Mouse (Mus musculus): ENCODE measurements around the gene Stk4. TPM values are rescaled to one million over a fixed set of nuclear protein-coding genes. Genes with fewer than 3 reads are reported as not detected.

Stk4 gene
- 355 TPM for total RNA-seq (2023)

DNA sequence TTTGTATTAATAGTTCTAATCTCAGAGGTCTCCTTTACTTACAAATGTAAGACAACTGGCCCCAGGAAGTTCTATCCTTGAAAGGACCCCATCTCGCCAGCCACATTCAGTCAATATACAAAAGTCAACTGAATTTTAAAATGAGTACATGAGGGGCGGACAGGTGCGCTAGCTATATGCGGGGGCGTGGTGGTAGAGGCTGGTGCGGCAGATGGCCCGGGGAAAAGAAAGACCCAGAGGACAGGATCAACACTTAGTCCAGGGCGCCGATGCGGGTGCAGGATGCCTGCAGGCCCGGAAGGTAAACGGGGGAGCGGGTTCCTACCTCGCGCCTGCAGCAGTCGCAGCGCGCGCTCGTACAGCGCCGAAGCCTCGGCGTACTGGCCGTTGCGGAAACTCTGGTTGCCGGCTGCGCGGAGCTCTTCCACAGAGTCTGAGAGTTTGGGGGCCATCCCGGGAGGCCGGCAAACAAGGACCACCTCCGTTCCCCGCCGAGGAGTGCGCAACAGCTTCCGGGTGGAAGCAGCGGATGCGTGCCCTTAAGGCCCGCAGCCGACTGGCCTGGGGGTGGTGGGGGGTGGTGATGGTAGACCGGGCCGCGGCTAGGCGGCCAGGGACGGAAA lies at the start of gene Stk4:
TSS of gene Stk4 (plus strand) at position 181 of the 623 bp plus-strand sequence.

DNA sequence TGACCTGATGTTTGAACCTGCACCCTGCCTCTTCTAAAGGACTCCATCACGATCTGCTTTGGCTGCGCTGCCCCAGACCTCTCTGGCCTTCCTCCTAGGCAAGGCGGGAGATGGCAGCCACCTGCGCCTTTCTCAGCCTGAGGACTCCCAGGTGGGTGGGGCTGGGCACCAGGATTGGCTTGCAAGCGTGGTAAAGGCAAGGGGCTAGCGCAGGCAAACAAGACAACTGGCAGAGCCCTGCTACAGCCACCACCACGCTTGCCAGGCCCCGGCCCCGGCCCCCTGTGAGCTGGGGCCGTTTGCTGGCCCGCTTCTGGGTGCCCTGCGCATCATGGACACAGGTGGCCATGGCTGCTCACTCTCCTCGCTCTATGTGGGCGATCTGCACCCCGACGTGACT lies 45.0 kb upstream of the Stk4 start, which contains the start of gene Pabpc1l:
TSS of gene Pabpc1l (plus strand) at position 301 of the 400 bp plus-strand sequence.

DNA sequence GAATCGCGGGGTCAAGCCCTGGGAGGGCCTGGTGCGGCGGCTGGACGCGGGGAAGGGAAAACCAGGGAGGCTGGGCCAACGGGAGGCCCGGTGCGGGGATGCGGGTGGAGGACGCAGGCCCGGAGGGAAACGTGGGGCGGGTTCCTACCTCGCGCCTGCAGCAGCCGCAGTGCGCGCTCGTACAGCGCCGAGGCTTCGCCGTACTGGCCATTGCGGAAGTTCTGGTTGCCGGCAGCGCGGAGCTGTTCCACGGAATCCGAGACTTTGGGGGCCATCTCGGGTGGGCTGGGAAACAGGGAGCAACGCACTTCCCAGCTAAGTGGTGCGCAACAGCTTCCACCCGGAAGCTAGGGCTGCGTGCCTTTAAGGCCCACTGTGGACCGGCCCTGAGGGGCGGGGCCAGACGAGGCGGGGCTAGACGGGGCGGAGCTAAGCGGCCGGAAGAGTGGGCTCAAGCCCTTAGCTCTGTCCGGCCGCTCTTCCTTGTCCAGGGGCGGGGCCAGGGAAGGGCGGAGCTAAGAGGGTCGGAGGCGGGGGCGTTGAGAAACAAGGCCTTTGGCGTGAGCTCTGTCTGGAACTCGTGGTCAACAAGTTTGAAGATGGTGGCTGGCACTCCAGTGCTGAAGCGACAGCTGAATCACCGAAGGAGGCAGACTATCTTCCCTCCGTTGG lies 779 bp downstream of the Stk4 start, which contains the start of gene Tomm34:
TSS of gene Tomm34 (minus strand) at position 405 of the 672 bp plus-strand sequence.

DNA sequence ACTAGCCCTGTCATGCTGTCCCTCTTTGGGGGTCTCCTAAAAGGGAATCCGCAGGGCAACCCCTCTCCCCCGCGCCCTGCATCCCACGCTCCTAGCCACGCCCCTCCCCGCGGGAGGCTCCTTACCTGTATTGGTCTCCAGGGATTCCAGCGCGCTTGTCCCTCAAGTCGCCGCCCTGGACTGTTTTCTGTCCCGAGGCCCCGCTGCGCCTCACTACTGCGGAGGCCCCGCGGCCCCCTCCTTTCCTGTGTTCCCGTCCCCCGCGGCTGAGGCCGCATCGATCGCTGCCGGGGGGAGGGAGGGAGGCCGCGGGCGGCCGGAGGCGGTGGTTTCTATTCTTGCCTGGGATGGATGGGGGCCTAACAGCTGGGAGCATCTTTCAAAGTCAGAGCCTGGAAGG lies 100.8 kb downstream of the Stk4 start, which contains the start of gene Kcns1:
TSS of gene Kcns1 (minus strand) at position 212 of the 400 bp plus-strand sequence.

DNA sequence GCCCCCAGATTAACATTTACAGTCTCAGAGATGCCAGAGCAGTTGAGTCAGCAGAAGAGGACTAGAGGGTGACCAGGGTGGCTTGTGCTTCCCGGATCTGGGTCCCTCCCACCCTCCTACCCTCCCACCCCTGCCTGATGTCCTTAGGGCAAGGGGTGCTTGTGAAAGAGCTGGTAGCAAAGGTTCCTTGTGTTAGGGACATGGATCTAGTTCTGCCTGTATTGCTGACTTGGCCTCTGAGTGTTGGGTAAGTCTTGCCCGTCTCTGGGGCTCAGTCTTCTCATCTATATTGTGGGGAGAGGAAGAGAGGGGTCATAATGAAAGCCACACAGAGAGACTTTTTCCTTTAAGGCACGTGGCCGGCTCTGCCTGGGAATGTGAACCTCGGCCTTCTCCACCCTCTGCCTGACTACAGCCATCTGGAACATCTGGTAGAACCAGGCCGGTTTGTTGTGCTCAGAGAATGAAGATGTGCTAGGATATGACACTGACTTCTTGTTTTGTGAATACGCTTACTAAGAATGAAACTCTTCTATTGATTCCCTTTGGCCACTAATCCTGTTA lies 112.7 kb downstream of the Stk4 start, which contains the start of gene Wfdc5:
TSS of gene Wfdc5 (minus strand) at position 51 of the 564 bp plus-strand sequence.

DNA sequence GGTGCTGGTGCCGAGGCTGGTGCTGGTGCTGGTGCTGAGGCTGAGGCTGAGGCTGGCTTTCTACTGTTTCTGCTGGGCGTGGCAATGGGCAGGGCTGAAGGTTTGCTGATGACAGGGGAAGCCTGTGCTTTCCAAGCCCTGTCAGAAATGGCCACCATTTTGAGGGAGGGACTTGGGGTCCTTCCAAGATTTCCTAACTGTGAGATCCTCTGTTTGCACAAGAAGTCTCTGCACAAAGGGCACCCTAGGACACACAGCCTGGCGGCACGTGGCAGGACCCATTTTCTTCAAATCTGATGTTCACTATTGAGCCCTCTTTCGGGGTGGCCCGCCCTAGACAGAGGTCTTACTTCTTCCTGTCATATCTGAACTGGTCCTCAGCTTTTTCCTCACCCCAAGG lies 120.5 kb downstream of the Stk4 start, which contains the start of gene Wfdc12:
TSS of gene Wfdc12 (minus strand) at position 33 of the 400 bp plus-strand sequence.

DNA sequence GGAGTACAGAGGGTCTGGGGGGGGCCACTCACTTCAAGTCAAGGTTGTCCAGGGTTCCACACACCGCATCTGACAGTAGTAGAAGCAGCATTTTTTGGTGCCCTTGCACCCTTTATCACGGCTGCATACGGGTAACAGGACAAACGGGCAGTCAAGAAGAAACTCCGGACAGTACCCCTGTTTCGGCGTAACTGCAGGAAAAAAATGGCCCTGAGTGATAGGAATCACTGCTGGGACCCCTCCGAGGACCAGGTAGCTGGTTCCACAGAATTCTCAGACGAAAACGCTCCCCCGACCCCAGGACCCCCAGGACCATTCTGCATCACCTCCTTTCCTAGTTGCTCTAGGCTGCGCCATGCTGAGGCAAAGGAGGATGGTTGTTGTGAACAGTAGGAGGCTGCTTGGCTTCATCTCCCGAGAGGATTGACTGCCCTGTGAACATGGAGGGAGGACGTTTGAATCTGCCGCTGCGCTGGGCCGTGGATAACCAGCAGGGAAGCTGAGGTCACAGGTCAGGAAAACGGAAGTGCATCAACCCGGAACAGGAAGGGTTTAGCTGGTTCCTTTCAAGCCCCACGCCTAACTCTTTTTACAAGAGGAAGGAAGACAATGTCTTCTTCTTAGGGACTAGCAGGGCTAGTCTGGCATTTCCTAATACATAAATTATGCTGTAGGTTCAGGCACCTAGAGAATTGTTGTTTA lies 129.7 kb downstream of the Stk4 start, which contains the start of gene Wfdc15a:
TSS of gene Wfdc15a (minus strand) at position 505 of the 702 bp plus-strand sequence.

Other genes starting within 250 kb of the Stk4 start
- not detected for gene Ccn5, start 249.5 kb upstream of the Stk4 start, total RNA-seq (2023)
- gene Kcnk15, start 216.7 kb upstream of the Stk4 start, total RNA-seq (2023) = not detected
- gene Rims4, start 151.6 kb upstream of the Stk4 start, total RNA-seq (2023) = not detected
- 109 TPM for gene Ywhab, start 75.4 kb upstream of the Stk4 start, total RNA-seq (2023)
- gene Pabpc1l, start 44.9 kb upstream of the Stk4 start, total RNA-seq (2023) = 5.8 TPM
- gene Tomm34, start 847 bp downstream of the Stk4 start, total RNA-seq (2023) = 68.3 TPM
- not detected for gene Kcns1, start 100.8 kb downstream of the Stk4 start, total RNA-seq (2023)
- not detected for gene Wfdc5, start 112.4 kb downstream of the Stk4 start, total RNA-seq (2023)
- not detected for gene Wfdc12, start 120.3 kb downstream of the Stk4 start, total RNA-seq (2023)
- gene Wfdc15a, start 129.8 kb downstream of the Stk4 start, total RNA-seq (2023) = not detected
- gene Wfdc15b, start 151.3 kb downstream of the Stk4 start, total RNA-seq (2023) = not detected
- not detected for gene Svs2, start 168.1 kb downstream of the Stk4 start, total RNA-seq (2023)
- gene Svs3b, start 186.3 kb downstream of the Stk4 start, total RNA-seq (2023) = not detected
- not detected for gene Svs4, start 208.1 kb downstream of the Stk4 start, total RNA-seq (2023)
- not detected for gene Svs3a, start 218.9 kb downstream of the Stk4 start, total RNA-seq (2023)
- gene Svs6, start 246.4 kb downstream of the Stk4 start, total RNA-seq (2023) = not detected

Data from CD4-positive naive resting alpha-beta T cell, adult 76 days (primary cell).